Mouse (Mus musculus) midbrain, postnatal 0 days (tissue): ENCODE results near the gene Dbf4. TPM values are rescaled to one million over a fixed set of nuclear protein-coding genes. Genes with fewer than 3 reads are reported as not detected.

Source experiments
- ATAC-seq: fragments of 200-750 bp; cut with Nextera tagmentation; 2 replicates; pipeline ENCODE4 v1.8.0; 2017; ENCODE audit warnings: moderate number of reproducible peaks, mild to moderate bottlenecking, moderate TSS enrichment, moderate library complexity; ENCODE audit not compliant: low FRiP score
- DNase-seq: peaks from one replicate; pipeline ENCODE4 v3.0.0-alpha.2; 2015; ENCODE audit warnings: low spot score
- H3K27ac ChIP-seq: fragments of 300-500 bp; sonication (generic); 2 replicates; pipeline ENCODE4 v1.5.1; 2014; ENCODE audit warnings: low read depth, mild to moderate bottlenecking, low read length, mixed read lengths
- H3K27me3 ChIP-seq: fragments of 300-500 bp; sonication (generic); 2 replicates; pipeline ENCODE4 v1.6.1; 2014; ENCODE audit warnings: low read length, control low read depth, mixed read lengths; ENCODE audit not compliant: insufficient read depth
- H3K36me3 ChIP-seq: fragments of 300-500 bp; sonication (generic); 2 replicates; pipeline ENCODE4 v1.6.1; 2014; ENCODE audit warnings: low read length, control low read depth, mixed read lengths; ENCODE audit not compliant: insufficient read depth
- H3K4me1 ChIP-seq: fragments of 300-500 bp; sonication (generic); 2 replicates; pipeline ENCODE4 v1.6.1; 2014; ENCODE audit warnings: mild to moderate bottlenecking, control low read depth, antibody characterized with exemption, low read length, mixed read lengths; ENCODE audit not compliant: insufficient read depth
- H3K4me2 ChIP-seq: fragments of 300-500 bp; sonication (generic); 2 replicates; pipeline ENCODE4 v1.6.1; 2014; ENCODE audit warnings: low read depth, mild to moderate bottlenecking, low read length, mixed read lengths; ENCODE audit not compliant: poor library complexity, severe bottlenecking
- H3K4me3 ChIP-seq: fragments of 300-500 bp; sonication (generic); 2 replicates; pipeline ENCODE4 v1.5.1; 2014; ENCODE audit warnings: low read depth, mild to moderate bottlenecking, low read length, moderate library complexity
- H3K9ac ChIP-seq: fragments of 300-500 bp; sonication (generic); replicated peaks from 2 replicates; pipeline ENCODE4 v1.6.1; 2014; ENCODE audit warnings: mild to moderate bottlenecking, low read length, moderate library complexity, mixed read lengths; ENCODE audit not compliant: poor library complexity, severe bottlenecking
- H3K9me3 ChIP-seq: fragments of 300-500 bp; sonication (generic); 2 replicates; pipeline ENCODE4 v1.6.1; 2016; ENCODE audit warnings: low read length, control low read depth
- CTCF ChIP-seq: IDR thresholded peaks from 2 replicates; pipeline ENCODE4 v1.5.1; 2016; ENCODE audit warnings: antibody characterized with exemption, mild to moderate bottlenecking
- whole genome bisulfite sequencing: fragments of 180-500 bp; shearing (Covaris S2); extraction: QIAGEN DNeasy Blood & Tissue Kit; methylation state at CpG from one replicate; pipeline ENCODE4 v1.1.7; 2014; 5-methylcytosine and 5-hydroxymethylcytosine counted together
- polyA plus RNA-seq: library from polyadenylated mRNA; unstranded; fragments of >200 nt; fragmentation: Nextera tagmentation; extraction: Ambion mirVana; gene quantifications from 2 replicates; pipeline ENCODE4 v1.2.1, GENCODE M21; 2015
- total RNA-seq: library from RNA; depleted of rRNA; stranded (reverse); fragments of >200 nt; gene quantifications from 2 replicates; pipeline ENCODE4 v1.2.3, GENCODE M21; 2014

The Dbf4 gene
- total and polyA plus RNA-seq, 2 experiments from 2014 or later, result 5.8 to 8.5 TPM

- Histone ChIP-seq H3K4me3 (peak overlapping the region; percentile 87), H3K4me1 (no peaks in the 10 kb centered on the region), H3K27ac (no peak overlapping the region), H3K9me3 (no peaks in the 10 kb centered on the region), H3K9ac (0 out of 2 replicates have a peak overlapping the region, but pooled peaks have one; percentile 25), H3K4me2 (peak overlapping the region; percentile 92), H3K27me3 (no peaks in the 10 kb centered on the region), H3K36me3 (no peaks in the 10 kb centered on the region)
- ATAC-seq, result no peak
- TF ChIP-seq CTCF, result no peak
- DNase-seq, result peak; percentile 1
- WGBS, result 20% methylated on average over 7 of the region's 7 CpGs
Measured at GRCm38 (mm10) chr5:8424116-8424515, 1.6 kb upstream of the Dbf4 start.

- H3K36me3 ChIP-seq, result no peaks in the 10 kb centered on the region
- DNase-seq (peak; percentile 35), ATAC-seq (no peak)
- no peaks in the 10 kb centered on the region for H3K4me1 ChIP-seq
- H3K4me3 ChIP-seq, result peak overlapping the region; percentile 87
- peak overlapping the region; percentile 84 for H3K9ac ChIP-seq
- H3K9me3 ChIP-seq, result no peaks in the 10 kb centered on the region
- WGBS, result under 1% methylated on average over 38 of the region's 40 CpGs
- peak; percentile 57 for TF ChIP-seq CTCF
- H3K4me2 ChIP-seq, result peak overlapping the region; percentile 92
- H3K27ac ChIP-seq, result peak overlapping the region; percentile 73
- H3K27me3 ChIP-seq, result no peaks in the 10 kb centered on the region
Measured at GRCm38 (mm10) chr5:8422932-8423928, 714 bp upstream of the Dbf4 start.

- H3K9me3 ChIP-seq, result no peaks in the 10 kb centered on the region
- no peak for ATAC-seq
- WGBS, result 11% methylated on average over 3 of the region's 3 CpGs
- TF ChIP-seq CTCF, result no peak
- peak overlapping the region; percentile 92; the same call in 1 of the 2 replicates for H3K4me2 ChIP-seq
- H3K36me3 ChIP-seq, result no peaks in the 10 kb centered on the region
- peak overlapping the region; percentile 87 for H3K4me3 ChIP-seq
- H3K27me3 ChIP-seq, result no peaks in the 10 kb centered on the region
- no peaks in the 10 kb centered on the region for H3K4me1 ChIP-seq
- no peak for DNase-seq
- no peak overlapping the region for H3K27ac ChIP-seq
- no peak overlapping the region for H3K9ac ChIP-seq
Measured at GRCm38 (mm10) chr5:8421424-8421823, 1.1 kb downstream of the Dbf4 start.

- ATAC-seq, result no peak
- 16% methylated on average over 1 of the region's 1 CpGs for WGBS
- Histone ChIP-seq H3K27ac (no peak overlapping the region), H3K27me3 (no peaks in the 10 kb centered on the region), H3K4me2 (no peak overlapping the region), H3K4me3 (no peak overlapping the region), H3K4me1 (no peaks in the 10 kb centered on the region), H3K9me3 (no peaks in the 10 kb centered on the region), H3K9ac (no peak overlapping the region), H3K36me3 (no peaks in the 10 kb centered on the region)
- DNase-seq, result no peak
- TF ChIP-seq CTCF, result no peak
Measured at GRCm38 (mm10) chr5:8417443-8417842, 5.1 kb downstream of the Dbf4 start.

- DNase-seq, result no peak
- WGBS, result 93% methylated on average over 3 of the region's 3 CpGs
Measured at GRCm38 (mm10) chr5:8416683-8417413, 5.7 kb downstream of the Dbf4 start.

More at GRCm38 (mm10) chr5:8416683-8417413, 5.7 kb downstream of the Dbf4 start:
- H3K36me3 ChIP-seq, result no peaks in the 10 kb centered on the region
- no peaks in the 10 kb centered on the region for H3K27me3 ChIP-seq
- TF ChIP-seq CTCF, result no peak
- H3K9me3 ChIP-seq, result no peaks in the 10 kb centered on the region
- ATAC-seq, result no peak
- no peak overlapping the region for H3K9ac ChIP-seq
- H3K27ac ChIP-seq, result no peak overlapping the region
- H3K4me2 ChIP-seq, result no peak overlapping the region
- H3K4me1 ChIP-seq, result no peaks in the 10 kb centered on the region
- H3K4me3 ChIP-seq, result no peak overlapping the region
